Mouse (Mus musculus): ENCODE data around the gene Sergef.

Gene Sergef

GRCm38 (mm10) chr7:46535429-46535799 is 104.2 kb downstream of the Sergef start:
- DNase-seq = peak; percentile 23

GRCm38 (mm10) chr7:46534767-46535428 is 104.7 kb downstream of the Sergef start:
- no peak for DNase-seq

- no peak for DNase-seq
Observed at GRCm38 (mm10) chr7:46533518-46533917, 106.1 kb downstream of the Sergef start.

- no peak for DNase-seq
Observed at GRCm38 (mm10) chr7:46531345-46531744, 108.3 kb downstream of the Sergef start.

DNA sequence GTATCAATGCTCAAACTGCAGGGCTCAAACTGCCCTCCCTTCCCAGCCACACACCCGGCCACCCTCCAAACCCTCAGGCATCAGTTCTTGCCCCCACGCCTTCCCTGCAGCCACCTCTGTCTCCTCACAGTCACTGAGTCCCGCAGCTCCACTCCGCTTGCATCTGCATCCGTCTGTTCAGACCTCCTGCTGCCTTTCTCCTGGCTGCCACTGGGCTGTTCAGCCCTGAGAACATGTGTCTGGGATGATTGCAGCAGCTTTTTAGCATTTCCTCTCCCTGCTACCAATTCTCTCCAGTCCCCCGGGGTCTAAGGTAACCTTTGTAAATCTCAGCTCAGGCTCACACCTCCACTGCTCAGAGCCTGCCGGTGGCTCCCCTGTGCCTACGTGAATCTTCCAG is 109.7 kb downstream of the Sergef start:
- no peak for DNase-seq

DNA sequence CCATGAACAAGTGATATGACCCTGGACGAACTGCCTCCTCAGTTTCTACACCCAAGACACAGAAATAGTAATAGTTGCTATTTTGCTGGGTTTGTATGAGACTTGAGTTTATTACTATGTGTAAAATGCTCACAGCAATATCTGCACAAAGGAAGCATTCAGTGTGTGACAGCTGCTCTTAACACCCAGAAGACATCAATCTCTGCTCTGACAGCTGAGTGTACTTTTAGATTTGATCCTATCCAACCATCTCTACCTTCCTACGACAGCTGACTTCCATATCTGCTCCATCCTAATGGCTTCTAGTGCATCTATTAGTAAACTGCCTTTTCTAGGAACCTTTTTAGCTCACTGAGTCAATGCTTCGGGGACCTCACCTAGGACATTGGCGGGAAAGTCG is 110.3 kb downstream of the Sergef start:
- no peak for DNase-seq

- no peak for DNase-seq
Observed at GRCm38 (mm10) chr7:46526665-46527154, 112.9 kb downstream of the Sergef start.

GRCm38 (mm10) chr7:46523215-46523614 is 116.4 kb downstream of the Sergef start:
- no peak for DNase-seq

- no peak for DNase-seq
Observed at GRCm38 (mm10) chr7:46521794-46522193, 117.8 kb downstream of the Sergef start.

GRCm38 (mm10) chr7:46519148-46519547 is 120.5 kb downstream of the Sergef start:
- no peak for DNase-seq

DNA sequence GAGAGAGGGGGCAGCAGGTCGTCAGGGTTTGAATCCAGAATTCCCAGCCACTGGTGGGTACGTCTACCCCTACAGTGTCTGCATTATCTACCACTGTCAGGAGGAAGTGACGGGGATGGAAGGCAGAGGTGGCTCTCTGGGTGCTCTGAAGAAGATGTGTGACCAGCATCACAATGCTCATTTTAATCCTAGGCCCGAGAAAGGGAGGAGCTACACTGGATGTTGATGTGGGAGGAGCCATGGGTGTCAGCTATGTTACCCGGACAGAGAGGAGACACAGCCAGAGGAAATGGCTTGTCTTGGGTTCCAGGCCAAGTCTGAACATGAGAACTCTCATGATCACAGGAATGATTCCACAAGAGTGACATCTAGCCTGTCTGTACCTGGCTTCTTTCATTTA is 122.4 kb downstream of the Sergef start:
- no peak for DNase-seq

- DNase-seq = no peak
Observed at GRCm38 (mm10) chr7:46515960-46516359, 123.6 kb downstream of the Sergef start.

- no peak for DNase-seq
Observed at GRCm38 (mm10) chr7:46514981-46515380, 124.6 kb downstream of the Sergef start.

- DNase-seq = no peak
Observed at GRCm38 (mm10) chr7:46513562-46513961, 126.0 kb downstream of the Sergef start.

DNA sequence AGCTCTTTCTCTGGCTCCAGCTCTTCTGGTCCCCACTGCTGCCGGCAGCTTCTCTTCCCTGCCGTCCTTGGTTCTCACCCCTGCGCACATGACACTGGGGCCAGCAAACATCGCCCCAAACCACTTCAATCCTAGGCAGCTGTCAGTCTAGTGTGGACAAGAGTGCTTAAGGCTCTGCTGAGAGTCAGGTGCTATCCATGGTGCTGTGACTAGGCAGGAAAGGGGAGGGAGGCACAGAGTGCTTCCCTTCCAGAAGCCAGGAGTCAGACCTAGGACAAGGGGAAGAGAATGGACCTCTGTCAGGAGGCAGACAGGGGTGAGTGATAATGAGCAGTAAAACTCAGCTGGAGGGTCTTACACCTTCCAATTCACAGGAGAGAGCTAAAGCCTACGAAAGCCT is 126.8 kb downstream of the Sergef start:
- no peak for DNase-seq

DNA sequence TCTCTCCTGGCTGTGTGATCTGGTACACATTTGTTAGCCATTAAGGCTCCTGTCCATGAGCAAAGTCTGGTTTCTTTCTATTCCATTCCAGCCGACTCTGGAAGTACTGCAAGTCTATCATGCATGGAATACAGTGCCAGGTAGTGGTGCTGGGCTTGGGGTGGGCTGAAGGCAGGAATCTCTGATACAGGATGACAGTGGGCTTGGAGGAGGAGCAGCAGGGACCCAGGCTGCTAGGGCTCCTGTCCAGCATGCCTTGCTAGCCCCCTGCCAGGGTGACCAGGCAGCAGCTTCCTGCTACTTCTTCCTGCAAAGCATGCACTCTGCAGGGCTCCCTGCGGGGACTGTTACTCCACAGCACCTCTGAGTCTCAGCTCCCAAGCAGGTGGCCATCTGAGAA is 128.8 kb downstream of the Sergef start:
- DNase-seq = no peak

DNA sequence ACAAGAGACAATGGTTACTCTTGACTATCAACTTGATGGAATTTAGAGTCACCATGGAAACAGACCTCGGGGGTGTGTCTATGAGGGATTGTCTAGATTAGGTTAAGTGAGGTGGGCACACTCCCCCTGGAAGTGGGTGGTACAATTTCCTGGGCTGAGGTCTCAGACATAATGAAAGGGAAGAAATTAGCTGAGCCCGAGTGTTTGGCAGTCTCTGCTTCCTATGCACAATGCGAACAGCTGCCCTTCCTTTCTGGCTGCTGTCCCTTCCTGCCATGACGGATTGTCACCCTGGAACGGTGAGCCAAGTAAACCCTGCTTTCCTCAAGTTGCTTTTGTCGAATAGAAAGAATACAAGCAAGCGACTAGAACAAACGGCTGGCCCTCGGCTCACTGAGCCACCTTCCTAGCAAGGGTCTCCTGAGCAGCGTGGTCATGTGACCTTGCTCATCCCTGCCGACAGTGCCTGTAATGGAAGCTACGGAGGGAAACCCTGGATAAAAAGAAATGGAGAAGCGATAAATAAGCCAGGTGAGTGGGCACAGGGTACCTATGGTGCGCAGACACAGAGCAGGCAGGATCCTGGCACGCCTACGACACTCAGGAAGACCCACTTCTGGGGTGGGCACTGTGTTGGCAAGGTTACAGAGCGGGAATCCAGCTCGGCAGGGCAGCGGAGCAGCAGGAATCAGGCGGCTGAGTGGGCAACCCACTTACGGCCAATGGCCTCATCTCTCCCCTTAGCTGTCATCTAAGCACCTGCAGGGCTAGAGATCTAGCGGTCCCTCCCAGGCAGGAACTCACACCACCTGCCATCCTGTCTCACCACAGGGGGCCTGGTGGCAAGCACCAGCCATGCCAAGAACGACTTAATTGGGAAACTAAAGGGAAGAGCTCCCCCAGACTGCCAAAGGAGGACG is 130.0 kb downstream of the Sergef start:
- peak; percentile 35 for DNase-seq

DNA sequence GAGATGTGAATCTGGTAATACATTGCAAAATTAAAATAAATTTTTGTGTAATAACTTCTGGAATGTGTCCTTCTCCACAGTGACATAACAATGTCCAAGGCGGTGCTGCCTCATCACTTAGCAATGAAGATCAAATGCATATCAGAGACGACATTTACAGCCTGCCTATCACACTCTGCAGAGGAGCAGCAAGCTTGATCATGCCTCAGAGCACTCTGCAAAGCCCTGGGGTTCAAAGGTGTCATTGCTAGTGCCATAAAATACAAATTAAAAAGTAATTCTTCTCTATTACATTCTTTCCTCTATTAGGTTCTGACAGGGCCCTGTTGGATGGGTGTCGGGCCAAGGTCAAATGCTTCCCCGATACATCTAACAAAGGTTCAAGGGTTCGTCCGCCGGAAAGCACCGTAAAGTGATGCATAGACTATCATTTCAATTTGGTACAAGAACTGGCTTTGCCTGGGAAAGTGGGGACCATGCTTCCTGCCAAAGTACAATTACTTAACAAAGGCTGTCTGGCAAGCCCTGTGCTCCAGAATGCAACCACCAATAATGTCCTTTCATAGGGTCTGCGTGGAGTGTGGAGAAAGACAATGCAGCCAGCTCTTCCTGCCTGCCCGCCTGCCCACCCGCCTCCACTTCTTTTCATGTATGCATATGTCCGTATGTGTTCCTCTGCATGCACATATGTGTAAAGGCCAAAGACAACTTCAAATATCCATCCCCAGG is 130.9 kb downstream of the Sergef start:
- DNase-seq = no peak

GRCm38 (mm10) chr7:46504157-46504556 is 135.4 kb downstream of the Sergef start:
- DNase-seq = no peak

DNA sequence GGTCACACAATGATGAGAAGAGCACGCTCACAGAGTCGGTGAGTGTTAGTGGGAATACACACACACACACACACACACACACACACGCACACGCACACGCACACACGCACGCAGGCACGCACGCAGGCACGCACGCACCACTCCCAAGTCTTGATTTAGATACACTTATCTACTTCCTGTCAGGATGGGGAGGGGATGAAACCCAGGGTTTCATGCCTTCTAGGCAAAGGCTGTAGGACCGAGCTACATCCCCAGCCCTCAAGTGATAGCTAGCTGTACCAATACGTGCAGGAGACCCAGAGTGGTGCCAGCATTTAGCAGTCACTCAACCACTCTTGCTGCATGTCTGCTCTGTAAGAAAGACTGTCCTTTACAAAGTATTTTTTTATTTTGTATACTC is 137.0 kb downstream of the Sergef start:
- no peak for DNase-seq

GRCm38 (mm10) chr7:46501458-46501857 is 138.1 kb downstream of the Sergef start:
- DNase-seq = no peak

- DNase-seq = no peak
Observed at GRCm38 (mm10) chr7:46499561-46499960, 140.0 kb downstream of the Sergef start.

- DNase-seq = no peak
Observed at GRCm38 (mm10) chr7:46492134-46492678, 147.4 kb downstream of the Sergef start.

All from kidney, adult 18-20 months (tissue).